Mouse (Mus musculus) heart, adult 18-20 months (tissue): ENCODE measurements around the gene Fyb. TPM values are rescaled to one million over a fixed set of nuclear protein-coding genes. Genes with fewer than 3 reads are reported as not detected.

Source experiments
- DNase-seq, 2 experiments: peaks; one replicate each; pipeline ENCODE4 v3.0.0; 2021 to 2022; ENCODE audit warnings: mixed read lengths in 1 of 2
- total RNA-seq, 2 experiments: library from RNA; stranded (reverse); gene quantifications; 2 replicates each; pipeline ENCODE4 v1.2.3; 2021

The Fyb gene
- total RNA-seq, 2 experiments from 2014 or later, result 19.8 to 34.3 TPM

- DNase-seq, result no peak
These were observed 76.0 kb downstream of the Fyb start for GRCm38 (mm10) chr15:6598626-6599025.

GRCm38 (mm10) chr15:6600314-6600713 lies 77.7 kb downstream of the Fyb start:
- DNase-seq, result no peak

- DNase-seq, result no peak
These were observed 78.7 kb downstream of the Fyb start for GRCm38 (mm10) chr15:6601330-6601729.

- DNase-seq, result no peak
These were observed 79.3 kb downstream of the Fyb start for GRCm38 (mm10) chr15:6602003-6602402.

GRCm38 (mm10) chr15:6610703-6611102 lies 88.0 kb downstream of the Fyb start:
- DNase-seq, result no peak

- no peak for DNase-seq
These were observed 90.2 kb downstream of the Fyb start for GRCm38 (mm10) chr15:6612835-6613234.

GRCm38 (mm10) chr15:6616382-6617149 lies 93.9 kb downstream of the Fyb start:
- no peak for DNase-seq

GRCm38 (mm10) chr15:6619558-6620316 lies 97.1 kb downstream of the Fyb start:
- no peak for DNase-seq

- peak; percentile 60 to 88 for DNase-seq
These were observed 99.9 kb downstream of the Fyb start for GRCm38 (mm10) chr15:6622512-6622911.

GRCm38 (mm10) chr15:6623529-6624228 lies 101.0 kb downstream of the Fyb start:
- DNase-seq, result peak in 1 of 2 experiments; percentile 10

- no peak for DNase-seq
These were observed 101.9 kb downstream of the Fyb start for GRCm38 (mm10) chr15:6624365-6625182.

GRCm38 (mm10) chr15:6625607-6626033 lies 103.0 kb downstream of the Fyb start:
- DNase-seq, result peak; percentile 57 to 70

- DNase-seq, result no peak
These were observed 103.5 kb downstream of the Fyb start for GRCm38 (mm10) chr15:6626123-6626522.

GRCm38 (mm10) chr15:6628431-6629077 lies 105.9 kb downstream of the Fyb start:
- DNase-seq, result no peak

GRCm38 (mm10) chr15:6629174-6629573 lies 106.5 kb downstream of the Fyb start:
- DNase-seq, result no peak

- DNase-seq, result no peak
These were observed 112.8 kb downstream of the Fyb start for GRCm38 (mm10) chr15:6635405-6635804.

- DNase-seq, result no peak
These were observed 119.6 kb downstream of the Fyb start for GRCm38 (mm10) chr15:6642223-6642622.

- no peak for DNase-seq
These were observed 122.8 kb downstream of the Fyb start for GRCm38 (mm10) chr15:6645498-6645897.

GRCm38 (mm10) chr15:6647066-6647465 lies 124.4 kb downstream of the Fyb start:
- no peak for DNase-seq

GRCm38 (mm10) chr15:6648757-6649403 lies 126.2 kb downstream of the Fyb start:
- no peak for DNase-seq

GRCm38 (mm10) chr15:6653046-6653445 lies 130.4 kb downstream of the Fyb start:
- no peak for DNase-seq
